Mouse (Mus musculus): Measurements from ENCODE around the gene Zfhx3. TPM values are rescaled to one million over a fixed set of nuclear protein-coding genes. Genes with fewer than 3 reads are reported as not detected.

Gene Zfhx3
- polyA plus RNA-seq, 1 experiment from 2014 or later: 8.4 TPM

GRCm38 (mm10) chr8:108506779-108507178 lies 564.3 kb downstream of the Zfhx3 start:
- Histone ChIP-seq H3K27me3 (ENCODE audit: control insufficient read depth, insufficient read depth, low read length) (no peaks in the 10 kb centered on the region), H3K9ac (ENCODE audit: low read depth, low read length) (no peak overlapping the region), H3K4me2 (no peak overlapping the region), H3K36me3 (ENCODE audit: control insufficient read depth, insufficient read depth, low read length) (no peaks in the 10 kb centered on the region), H3K4me1 (ENCODE audit: control insufficient read depth, insufficient read depth, low read length) (no peaks in the 10 kb centered on the region), H3K4me3 (ENCODE audit: low read depth, low read length) (no peak overlapping the region), H3K9me3 (replicated peaks; ENCODE audit: control insufficient read depth, low read length) (no peaks in the 10 kb centered on the region), H3K27ac (ENCODE audit: low read depth, low read length) (no peak overlapping the region)
- 85% methylated on average over 3 of the region's 3 CpGs for WGBS (ENCODE audit: insufficient replicate concordance)
- ATAC-seq (replicated peaks; ENCODE audit: insufficient number of reproducible peaks, low FRiP score, low TSS enrichment): no peak

DNA sequence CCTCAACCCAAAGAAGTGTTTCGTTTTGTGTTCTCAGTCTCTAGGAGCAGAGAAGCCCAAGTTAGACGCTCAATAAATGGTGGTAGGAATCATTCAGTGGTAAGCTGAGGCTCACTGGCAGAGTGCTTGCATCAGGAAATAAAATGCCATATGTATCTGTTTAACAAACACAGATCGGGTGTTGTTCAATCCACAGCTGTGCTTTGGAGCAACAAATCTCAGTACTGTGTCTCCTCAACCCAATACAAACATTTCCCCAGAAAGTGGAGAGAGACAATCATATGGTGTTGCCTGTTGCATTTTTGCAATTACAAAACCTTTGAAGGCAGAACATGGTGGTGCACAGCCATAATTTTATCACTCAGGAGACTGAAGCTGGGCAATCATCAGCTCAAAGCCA lies 565.3 kb downstream of the Zfhx3 start:
- no peaks in the 10 kb centered on the region for H3K27me3 ChIP-seq (ENCODE audit: control insufficient read depth, insufficient read depth, low read length)
- no peaks in the 10 kb centered on the region for H3K36me3 ChIP-seq (ENCODE audit: control insufficient read depth, insufficient read depth, low read length)
- no peak overlapping the region for H3K4me2 ChIP-seq
- no peaks in the 10 kb centered on the region for H3K9me3 ChIP-seq (replicated peaks; ENCODE audit: control insufficient read depth, low read length)
- no peak overlapping the region for H3K4me3 ChIP-seq (ENCODE audit: low read depth, low read length)
- no peak overlapping the region for H3K9ac ChIP-seq (ENCODE audit: low read depth, low read length)
- H3K27ac ChIP-seq (ENCODE audit: low read depth, low read length): no peak overlapping the region
- WGBS (ENCODE audit: insufficient replicate concordance): 81% methylated on average over 3 of the region's 3 CpGs
- no peak for ATAC-seq (replicated peaks; ENCODE audit: insufficient number of reproducible peaks, low FRiP score, low TSS enrichment)
- no peaks in the 10 kb centered on the region for H3K4me1 ChIP-seq (ENCODE audit: control insufficient read depth, insufficient read depth, low read length)

GRCm38 (mm10) chr8:108510641-108511325 lies 568.3 kb downstream of the Zfhx3 start:
- no peak overlapping the region for H3K27ac ChIP-seq (ENCODE audit: low read depth, low read length)
- no peak overlapping the region for H3K9ac ChIP-seq (ENCODE audit: low read depth, low read length)
- H3K4me3 ChIP-seq (ENCODE audit: low read depth, low read length): no peak overlapping the region
- no peaks in the 10 kb centered on the region for H3K36me3 ChIP-seq (ENCODE audit: control insufficient read depth, insufficient read depth, low read length)
- no peak for ATAC-seq (replicated peaks; ENCODE audit: insufficient number of reproducible peaks, low FRiP score, low TSS enrichment)
- H3K4me2 ChIP-seq: no peak overlapping the region
- H3K9me3 ChIP-seq (replicated peaks; ENCODE audit: control insufficient read depth, low read length): no peaks in the 10 kb centered on the region
- 66% methylated on average over 14 of the region's 14 CpGs for WGBS (ENCODE audit: insufficient replicate concordance)
- no peaks in the 10 kb centered on the region for H3K27me3 ChIP-seq (ENCODE audit: control insufficient read depth, insufficient read depth, low read length)
- no peaks in the 10 kb centered on the region for H3K4me1 ChIP-seq (ENCODE audit: control insufficient read depth, insufficient read depth, low read length)

DNA sequence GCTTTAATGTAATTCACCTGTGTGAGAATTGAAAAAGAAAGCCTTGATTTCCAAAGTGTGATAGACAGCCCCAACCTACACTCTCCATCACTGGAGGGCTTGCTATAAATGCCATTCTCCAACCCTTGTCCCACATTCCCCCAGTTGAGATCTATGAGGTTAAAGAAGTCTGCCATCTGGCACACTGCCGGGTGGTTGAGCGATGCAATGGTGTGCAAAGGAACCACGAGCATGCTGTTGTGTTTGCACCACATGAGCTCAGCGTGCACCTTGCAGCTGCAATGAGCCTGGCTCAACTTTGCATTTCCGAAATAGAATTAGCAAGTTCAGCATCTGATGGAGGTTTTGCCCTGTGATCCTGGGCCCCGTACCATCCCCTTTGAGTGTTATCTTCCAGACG lies 575.7 kb downstream of the Zfhx3 start:
- 79% methylated on average over 7 of the region's 7 CpGs for WGBS (ENCODE audit: insufficient replicate concordance)
- ATAC-seq (replicated peaks; ENCODE audit: insufficient number of reproducible peaks, low FRiP score, low TSS enrichment): no peak

GRCm38 (mm10) chr8:108522050-108522449 lies 579.6 kb downstream of the Zfhx3 start:
- no peaks in the 10 kb centered on the region for H3K4me1 ChIP-seq (ENCODE audit: control insufficient read depth, insufficient read depth, low read length)
- 82% methylated on average over 4 of the region's 4 CpGs for WGBS (ENCODE audit: insufficient replicate concordance)
- H3K36me3 ChIP-seq (ENCODE audit: control insufficient read depth, insufficient read depth, low read length): no peaks in the 10 kb centered on the region
- no peak overlapping the region for H3K27ac ChIP-seq (ENCODE audit: low read depth, low read length)
- H3K9me3 ChIP-seq (replicated peaks; ENCODE audit: control insufficient read depth, low read length): no peaks in the 10 kb centered on the region
- no peak for ATAC-seq (replicated peaks; ENCODE audit: insufficient number of reproducible peaks, low FRiP score, low TSS enrichment)
- H3K4me3 ChIP-seq (ENCODE audit: low read depth, low read length): no peak overlapping the region
- H3K27me3 ChIP-seq (ENCODE audit: control insufficient read depth, insufficient read depth, low read length): no peaks in the 10 kb centered on the region
- H3K9ac ChIP-seq (ENCODE audit: low read depth, low read length): no peak overlapping the region
- H3K4me2 ChIP-seq: no peak overlapping the region

More for the DNA sequence above, 575.7 kb downstream of the Zfhx3 start:
- H3K4me3 ChIP-seq (ENCODE audit: low read depth, low read length): no peak overlapping the region
- no peaks in the 10 kb centered on the region for H3K36me3 ChIP-seq (ENCODE audit: control insufficient read depth, insufficient read depth, low read length)
- H3K4me1 ChIP-seq (ENCODE audit: control insufficient read depth, insufficient read depth, low read length): no peaks in the 10 kb centered on the region
- no peak overlapping the region for H3K9ac ChIP-seq (ENCODE audit: low read depth, low read length)
- no peak overlapping the region for H3K4me2 ChIP-seq
- no peaks in the 10 kb centered on the region for H3K27me3 ChIP-seq (ENCODE audit: control insufficient read depth, insufficient read depth, low read length)
- no peak overlapping the region for H3K27ac ChIP-seq (ENCODE audit: low read depth, low read length)
- H3K9me3 ChIP-seq (replicated peaks; ENCODE audit: control insufficient read depth, low read length): no peaks in the 10 kb centered on the region

DNA sequence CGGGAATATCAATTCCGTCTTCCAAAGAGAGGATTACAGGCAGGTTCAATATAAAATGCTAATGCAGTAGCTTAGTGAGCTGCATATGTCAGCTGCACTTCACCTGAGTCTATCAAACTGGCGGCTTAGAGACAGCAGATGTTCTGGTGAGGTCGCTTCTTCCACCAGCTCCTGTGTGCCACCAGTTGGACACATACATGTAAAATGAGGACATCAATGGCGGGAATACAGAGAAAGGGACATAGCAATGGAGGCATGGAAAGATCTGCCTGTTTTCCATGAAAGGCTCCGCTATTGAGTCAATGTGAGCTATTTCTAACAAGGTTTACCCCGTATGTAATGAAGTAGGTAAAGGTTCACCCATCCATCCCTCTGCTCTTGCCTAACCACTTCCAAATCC lies 587.0 kb downstream of the Zfhx3 start:
- 82% methylated on average over 7 of the region's 7 CpGs for WGBS (ENCODE audit: insufficient replicate concordance)
- peaks cover 2% of the 10 kb centered on the region; the same call in 1 of the 2 replicates for H3K27me3 ChIP-seq (ENCODE audit: control insufficient read depth, insufficient read depth, low read length)
- H3K9me3 ChIP-seq (replicated peaks; ENCODE audit: control insufficient read depth, low read length): no peaks in the 10 kb centered on the region
- no peak for ATAC-seq (replicated peaks; ENCODE audit: insufficient number of reproducible peaks, low FRiP score, low TSS enrichment)
- H3K36me3 ChIP-seq (ENCODE audit: control insufficient read depth, insufficient read depth, low read length): no peaks in the 10 kb centered on the region
- no peak overlapping the region for H3K9ac ChIP-seq (ENCODE audit: low read depth, low read length)
- H3K4me3 ChIP-seq (ENCODE audit: low read depth, low read length): no peak overlapping the region
- no peak overlapping the region for H3K4me2 ChIP-seq
- H3K27ac ChIP-seq (ENCODE audit: low read depth, low read length): no peak overlapping the region
- no peaks in the 10 kb centered on the region for H3K4me1 ChIP-seq (ENCODE audit: control insufficient read depth, insufficient read depth, low read length)

- Histone ChIP-seq H3K9me3 (replicated peaks; ENCODE audit: control insufficient read depth, low read length) (no peaks in the 10 kb centered on the region), H3K4me1 (ENCODE audit: control insufficient read depth, insufficient read depth, low read length) (peaks cover 3% of the 10 kb centered on the region; the same call in 1 of the 2 replicates), H3K4me2 (no peak overlapping the region), H3K4me3 (ENCODE audit: low read depth, low read length) (no peak overlapping the region), H3K36me3 (ENCODE audit: control insufficient read depth, insufficient read depth, low read length) (no peaks in the 10 kb centered on the region), H3K27ac (ENCODE audit: low read depth, low read length) (no peak overlapping the region), H3K27me3 (ENCODE audit: control insufficient read depth, insufficient read depth, low read length) (peaks cover 13% of the 10 kb centered on the region), H3K9ac (ENCODE audit: low read depth, low read length) (no peak overlapping the region)
- 75% methylated on average over 16 of the region's 16 CpGs for WGBS (ENCODE audit: insufficient replicate concordance)
- no peak for ATAC-seq (replicated peaks; ENCODE audit: insufficient number of reproducible peaks, low FRiP score, low TSS enrichment)
Measured at GRCm38 (mm10) chr8:108535121-108535876, 592.9 kb downstream of the Zfhx3 start.

DNA sequence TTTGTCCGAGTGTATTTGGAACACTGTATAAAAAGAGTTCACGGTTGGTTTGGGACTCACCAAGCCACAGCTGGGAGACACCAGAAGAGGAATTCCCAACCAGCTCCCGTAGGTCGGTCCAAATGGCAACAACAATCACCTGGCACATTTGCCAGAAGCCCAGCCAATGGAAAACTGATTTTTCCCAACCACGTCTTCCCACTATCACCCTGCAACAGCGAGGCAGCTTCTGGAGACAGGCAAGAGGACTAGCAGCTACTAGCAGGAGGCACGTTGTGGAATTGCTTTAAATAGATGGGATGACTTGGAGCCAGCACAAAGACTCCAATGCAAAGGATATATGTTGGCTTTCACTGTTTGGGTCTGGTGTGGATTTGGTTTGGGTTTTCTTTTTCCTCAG lies 593.7 kb downstream of the Zfhx3 start:
- Histone ChIP-seq H3K9me3 (replicated peaks; ENCODE audit: control insufficient read depth, low read length) (no peaks in the 10 kb centered on the region), H3K9ac (ENCODE audit: low read depth, low read length) (no peak overlapping the region), H3K27ac (ENCODE audit: low read depth, low read length) (no peak overlapping the region), H3K27me3 (ENCODE audit: control insufficient read depth, insufficient read depth, low read length) (peaks cover 13% of the 10 kb centered on the region), H3K4me1 (ENCODE audit: control insufficient read depth, insufficient read depth, low read length) (peaks cover 3% of the 10 kb centered on the region; the same call in 1 of the 2 replicates), H3K4me3 (ENCODE audit: low read depth, low read length) (no peak overlapping the region), H3K36me3 (ENCODE audit: control insufficient read depth, insufficient read depth, low read length) (no peaks in the 10 kb centered on the region), H3K4me2 (no peak overlapping the region)
- WGBS (ENCODE audit: insufficient replicate concordance): 72% methylated on average over 7 of the region's 7 CpGs
- no peak for ATAC-seq (replicated peaks; ENCODE audit: insufficient number of reproducible peaks, low FRiP score, low TSS enrichment)
